Mouse (Mus musculus) MEL (cell line): Measurements from ENCODE around the gene Psmc3ip.

Source experiments
- CHD1 ChIP-seq: IDR thresholded peaks from 2 replicates; pipeline ENCODE4 v1.6.1; 2012; ENCODE audit warnings: low read depth, mild to moderate bottlenecking, inconsistent platforms, low read length, improper control_type of control experiment
- CTCF ChIP-seq, 3 experiments: IDR thresholded peaks in 2 of 3; conservative IDR thresholded peaks in 1 of 3; 2 replicates each; pipeline ENCODE4 v1.5.1; 2011 to 2012; ENCODE audit warnings: low read length in 3 of 3, low read depth in 2 of 3, mild to moderate bottlenecking in 2 of 3, improper control_type of control experiment in 1 of 3, inconsistent platforms in 1 of 3, mixed read lengths in 1 of 3, moderate library complexity in 1 of 3; ENCODE audit not compliant: control insufficient read depth in 1 of 3, insufficient read depth in 1 of 3, poor library complexity in 1 of 3, severe bottlenecking in 1 of 3
- ETS1 ChIP-seq: IDR thresholded peaks from 2 replicates; pipeline ENCODE4 v1.6.1; 2012; ENCODE audit warnings: low read depth, mild to moderate bottlenecking, inconsistent platforms, low read length, improper control_type of control experiment, moderate library complexity
- GATA1 ChIP-seq: IDR thresholded peaks from 2 replicates; pipeline ENCODE4 v1.6.1; 2011; ENCODE audit warnings: low read depth, low read length, improper control_type of control experiment
- MAFK ChIP-seq: IDR thresholded peaks from 2 replicates; pipeline ENCODE4 v1.6.1; 2011; ENCODE audit warnings: low read depth, mild to moderate bottlenecking, low read length, improper control_type of control experiment, borderline replicate concordance
- POLR2A ChIP-seq, 2 experiments: IDR thresholded peaks; 2 replicates each; pipeline ENCODE4 v1.6.1; 2011 to 2012; ENCODE audit warnings: low read length in 2 of 2, mild to moderate bottlenecking in 2 of 2, control low read depth in 1 of 2, improper control_type of control experiment in 1 of 2, low read depth in 1 of 2, moderate library complexity in 1 of 2; ENCODE audit not compliant: control insufficient read depth in 1 of 2, insufficient read depth in 1 of 2, poor library complexity in 1 of 2
- POLR2AphosphoS2 ChIP-seq: IDR thresholded peaks from 2 replicates; pipeline ENCODE4 v1.6.1; 2011; ENCODE audit warnings: low read length, improper control_type of control experiment
- POLR2AphosphoS5 ChIP-seq: IDR thresholded peaks from 2 replicates; pipeline ENCODE4 v1.6.1; 2012; ENCODE audit warnings: low read depth, borderline replicate concordance, mild to moderate bottlenecking, inconsistent platforms, low read length, moderate library complexity, mixed read lengths
- RAD21 ChIP-seq: IDR thresholded peaks from 2 replicates; pipeline ENCODE4 v1.6.1; 2011; ENCODE audit warnings: mild to moderate bottlenecking, low read depth, low read length, improper control_type of control experiment
- RCOR1 ChIP-seq: IDR thresholded peaks from 2 replicates; pipeline ENCODE4 v1.6.1; 2012; ENCODE audit warnings: low read depth, mild to moderate bottlenecking, inconsistent platforms, low read length, improper control_type of control experiment
- SMC3 ChIP-seq: IDR thresholded peaks from 2 replicates; pipeline ENCODE4 v1.6.1; 2011; ENCODE audit warnings: low read depth, low read length, improper control_type of control experiment
- TAL1 ChIP-seq: IDR thresholded peaks from 2 replicates; pipeline ENCODE4 v1.6.1; 2012; ENCODE audit warnings: mild to moderate bottlenecking, inconsistent platforms, low read length, moderate library complexity, mixed read lengths
- ZNF384 ChIP-seq: IDR thresholded peaks from 2 replicates; pipeline ENCODE4 v1.6.1; 2012; ENCODE audit warnings: low read depth, mild to moderate bottlenecking, inconsistent platforms, low read length, improper control_type of control experiment

- TF ChIP-seq CHD1 (no peak), ETS1 (no peak), MAFK (no peak), POLR2AphosphoS5 (no peak), RCOR1 (no peak), RAD21 (no peak), TAL1 (no peak), ZNF384 (no peak), POLR2A (IDR thresholded peaks at IDR 0.05; ENCODE audit: control insufficient read depth in 1 of 2, insufficient read depth in 1 of 2, low read depth in 1 of 2, low read length in 2 of 2, poor library complexity in 1 of 2) (no peak), CTCF (IDR thresholded peaks at IDR 0.05 in 2 of 3, conservative IDR thresholded peaks at IDR 0.05 in 1 of 3; ENCODE audit: control insufficient read depth in 1 of 3, insufficient read depth in 1 of 3, low read depth in 2 of 3, low read length in 3 of 3, poor library complexity in 1 of 3, severe bottlenecking in 1 of 3) (no peak), GATA1 (no peak), POLR2AphosphoS2 (no peak), SMC3 (no peak)
These were observed 17.1 kb downstream of the Psmc3ip start, which contains the start of gene Hsd17b1 for GRCm38 (mm10) chr11:101078121-101078520.
